Mouse (Mus musculus): Measurements from ENCODE around the gene Zfp334. TPM values are rescaled to one million over a fixed set of nuclear protein-coding genes. Genes with fewer than 3 reads are reported as not detected.

Zfp334 gene
- polyA plus RNA-seq, 1 experiment from 2014 or later: 3.6 TPM

DNA sequence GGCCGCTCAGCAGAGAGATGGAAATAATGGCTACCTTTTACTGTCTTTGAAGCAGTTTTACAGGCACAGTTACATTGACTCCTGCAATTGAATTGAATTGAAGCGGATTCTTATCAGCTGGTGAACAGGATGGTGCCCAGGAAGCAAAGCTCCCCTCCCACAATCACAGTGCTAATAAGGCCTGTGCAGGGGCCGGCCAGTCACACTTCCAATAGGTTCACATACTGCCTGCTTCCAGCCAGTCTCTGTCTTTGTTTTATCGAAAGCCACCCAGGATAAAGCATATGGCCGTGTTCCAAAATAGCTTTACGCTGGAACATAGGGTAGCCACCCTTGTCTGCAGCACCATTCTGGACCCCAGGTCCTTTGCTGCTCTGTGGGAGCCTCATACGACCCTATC is 60.7 kb downstream of the Zfp334 start:
- H3K27ac ChIP-seq: peak overlapping the region; percentile 74; the same call in 1 of the 2 replicates
- H3K4me3 ChIP-seq (replicated peaks; ENCODE audit: low read depth, low read length): no peak overlapping the region
- H3K4me2 ChIP-seq (ENCODE audit: low read length): peak overlapping the region; percentile 88
- ATAC-seq (replicated peaks; ENCODE audit: low FRiP score, low read depth) (no peak), DNase-seq (ENCODE audit: low spot score) (no peak)
- 41% methylated on average over 7 of the region's 7 CpGs for WGBS
- H3K27me3 ChIP-seq (ENCODE audit: insufficient read depth, low read length): no peaks in the 10 kb centered on the region
- no peaks in the 10 kb centered on the region for H3K9me3 ChIP-seq (replicated peaks; ENCODE audit: low read length)
- H3K9ac ChIP-seq (ENCODE audit: low read depth, low read length): no peak overlapping the region; the same call in 1 of the 2 replicates
- no peak for TF ChIP-seq CTCF (IDR thresholded peaks at IDR 0.05; ENCODE audit: low read depth)
- H3K4me1 ChIP-seq (replicated peaks; ENCODE audit: insufficient read depth, low read length): peaks cover 20% of the 10 kb centered on the region
- H3K36me3 ChIP-seq (ENCODE audit: insufficient read depth, low read length): no peaks in the 10 kb centered on the region

DNA sequence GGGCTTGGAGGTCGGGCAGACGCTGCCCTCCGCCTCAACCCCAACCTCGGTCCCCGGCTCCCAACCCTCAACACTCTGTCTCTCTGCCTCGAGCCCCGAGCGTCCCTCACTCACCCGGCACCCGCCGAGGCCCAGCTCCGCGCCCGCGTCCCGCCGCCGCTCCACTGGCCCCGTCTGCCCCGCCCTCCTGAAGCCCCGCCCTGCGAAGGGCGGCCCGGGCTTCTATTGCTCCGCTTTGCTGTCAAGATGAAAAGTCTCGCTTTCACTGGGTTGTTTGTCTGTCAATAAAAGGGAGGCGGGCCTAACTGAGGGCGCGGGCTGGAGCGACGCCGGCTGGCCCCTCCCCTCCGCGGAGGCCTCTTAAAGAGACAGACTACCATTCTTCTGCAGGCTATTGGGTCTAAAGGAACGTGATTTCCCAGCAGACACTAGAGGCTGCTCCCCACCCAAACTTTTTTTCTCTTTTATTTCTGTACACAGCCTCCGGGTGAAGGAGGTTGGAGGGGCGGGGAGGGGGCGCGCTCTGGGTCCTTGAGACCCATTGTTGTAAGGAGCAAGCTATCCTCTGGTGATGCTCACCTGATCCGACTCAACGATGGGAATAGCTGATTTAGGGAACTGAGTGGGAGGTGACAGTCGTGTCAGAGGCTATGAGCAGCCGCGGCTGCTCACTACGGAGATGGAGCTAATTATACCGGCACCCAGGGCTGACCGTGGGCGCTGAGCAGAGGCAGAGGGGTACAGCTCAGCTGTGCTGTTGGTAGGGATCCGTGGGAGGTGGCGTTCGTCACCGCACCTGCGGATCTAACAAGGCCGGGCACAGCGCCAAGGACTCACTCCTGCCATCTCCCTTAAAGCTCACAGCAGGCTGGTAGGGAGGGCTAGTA is 61.5 kb downstream of the Zfp334 start, which contains the start of gene Elmo2:
Gene Elmo2, minus strand, starts transcription at position 176 of the 887 bp plus-strand sequence.
- Histone ChIP-seq H3K4me2 (ENCODE audit: low read length) (peak within 1 kb of the TSS; percentile 88), H3K36me3 (ENCODE audit: insufficient read depth, low read length) (no peaks in the 10 kb centered on the region), H3K27ac (peak within 1 kb of the TSS; percentile 74), H3K4me3 (replicated peaks; ENCODE audit: low read depth, low read length) (peak within 1 kb of the TSS; percentile 78), H3K9me3 (replicated peaks; ENCODE audit: low read length) (no peaks in the 10 kb centered on the region), H3K27me3 (ENCODE audit: insufficient read depth, low read length) (no peaks in the 10 kb centered on the region), H3K4me1 (replicated peaks; ENCODE audit: insufficient read depth, low read length) (peaks cover 28% of the 10 kb centered on the region), H3K9ac (ENCODE audit: low read depth, low read length) (peak within 1 kb of the TSS; percentile 79)
- WGBS: under 1% methylated on average over 50 of the region's 55 CpGs
- peak; percentile 98 for DNase-seq (ENCODE audit: low spot score)
- peak; percentile 98 for ATAC-seq (replicated peaks; ENCODE audit: low FRiP score, low read depth)
- no peak for TF ChIP-seq CTCF (IDR thresholded peaks at IDR 0.05; ENCODE audit: low read depth)

DNA sequence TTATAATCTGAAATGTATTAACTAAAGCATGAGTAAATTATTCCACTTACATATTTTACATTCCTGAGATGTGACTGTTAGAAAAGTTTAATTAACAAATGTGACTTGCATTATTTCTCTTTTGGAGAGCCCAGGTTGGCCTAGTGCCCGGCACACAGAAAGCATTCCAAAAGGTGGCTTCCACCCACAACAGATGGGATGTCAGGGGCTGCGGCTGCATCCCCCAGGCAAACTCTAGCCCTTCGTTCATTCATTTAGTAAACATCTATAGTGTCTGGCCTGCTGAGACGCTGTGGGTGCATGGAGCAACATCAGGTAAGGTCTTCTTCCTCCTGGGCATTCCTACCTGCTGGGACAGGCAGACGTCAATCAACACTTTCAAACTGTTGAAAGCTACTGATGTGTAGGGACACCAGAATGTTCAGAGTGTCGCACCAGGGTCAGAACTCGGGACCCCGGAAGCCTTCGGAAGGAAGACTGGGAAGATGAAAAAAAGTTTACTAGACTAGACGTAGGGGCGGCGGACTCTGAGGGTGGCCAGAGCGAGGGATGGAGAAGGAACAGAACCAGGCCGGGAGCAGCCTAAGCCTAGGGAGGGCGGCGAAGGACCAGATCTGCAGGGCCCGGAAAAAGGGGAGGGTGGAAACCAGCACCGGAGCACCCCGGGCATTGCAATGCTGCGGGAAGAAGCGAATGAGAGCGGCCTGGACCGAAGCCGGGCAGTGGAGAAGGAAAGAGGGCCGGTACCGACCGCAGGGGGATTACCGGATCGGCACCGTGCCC is 62.3 kb downstream of the Zfp334 start:
- Histone ChIP-seq H3K36me3 (ENCODE audit: insufficient read depth, low read length) (no peaks in the 10 kb centered on the region), H3K9me3 (replicated peaks; ENCODE audit: low read length) (no peaks in the 10 kb centered on the region), H3K9ac (ENCODE audit: low read depth, low read length) (peak overlapping the region; percentile 79), H3K4me3 (replicated peaks; ENCODE audit: low read depth, low read length) (peak overlapping the region; percentile 78), H3K27ac (peak overlapping the region; percentile 63), H3K4me2 (ENCODE audit: low read length) (peak overlapping the region; percentile 88), H3K27me3 (ENCODE audit: insufficient read depth, low read length) (no peaks in the 10 kb centered on the region), H3K4me1 (replicated peaks; ENCODE audit: insufficient read depth, low read length) (peaks cover 36% of the 10 kb centered on the region)
- ATAC-seq (replicated peaks; ENCODE audit: low FRiP score, low read depth): peak; percentile 7; the same call in 1 of the 2 replicates
- WGBS: under 1% methylated on average over 28 of the region's 30 CpGs
- TF ChIP-seq CTCF (IDR thresholded peaks at IDR 0.05; ENCODE audit: low read depth): no peak
- DNase-seq (ENCODE audit: low spot score): no peak

Other genes with a start within 250 kb of the Zfp334 start
- 1.5 and 1.6 TPM in 2 replicates for gene Cdh22, start 153.4 kb downstream of the Zfp334 start, polyA plus RNA-seq (2015; fragmentation: Nextera tagmentation; extraction: Ambion mirVana)
- gene Slc35c2, start 100.4 kb downstream of the Zfp334 start, polyA plus RNA-seq (2015; fragmentation: Nextera tagmentation; extraction: Ambion mirVana): 51.6 and 55.7 TPM in 2 replicates
- 51.5 and 59.3 TPM in 2 replicates for gene Elmo2, start 61.8 kb downstream of the Zfp334 start, polyA plus RNA-seq (2015; fragmentation: Nextera tagmentation; extraction: Ambion mirVana)
- 0.58 and 0.60 TPM in 2 replicates for gene Zfp663, start 19.5 kb downstream of the Zfp334 start, polyA plus RNA-seq (2015; fragmentation: Nextera tagmentation; extraction: Ambion mirVana)
- 0.11 and 0.14 TPM in 2 replicates for gene Ocstamp, start 12.1 kb upstream of the Zfp334 start, polyA plus RNA-seq (2015; fragmentation: Nextera tagmentation; extraction: Ambion mirVana)
- 8.3 and 9.7 TPM in 2 replicates for gene Slc13a3, start 85.0 kb upstream of the Zfp334 start, polyA plus RNA-seq (2015; fragmentation: Nextera tagmentation; extraction: Ambion mirVana)
- 27.2 and 27.5 TPM in 2 replicates for gene Trp53rka, start 105.1 kb upstream of the Zfp334 start, polyA plus RNA-seq (2015; fragmentation: Nextera tagmentation; extraction: Ambion mirVana)
- gene Slc2a10, start 115.5 kb upstream of the Zfp334 start, polyA plus RNA-seq (2015; fragmentation: Nextera tagmentation; extraction: Ambion mirVana): 3.2 and 4.3 TPM in 2 replicates
- 6.3 and 8.0 TPM in 2 replicates for gene Eya2, start 206.8 kb upstream of the Zfp334 start, polyA plus RNA-seq (2015; fragmentation: Nextera tagmentation; extraction: Ambion mirVana)

Data from kidney, postnatal 0 days (tissue).